In the genomic region with DNA sequence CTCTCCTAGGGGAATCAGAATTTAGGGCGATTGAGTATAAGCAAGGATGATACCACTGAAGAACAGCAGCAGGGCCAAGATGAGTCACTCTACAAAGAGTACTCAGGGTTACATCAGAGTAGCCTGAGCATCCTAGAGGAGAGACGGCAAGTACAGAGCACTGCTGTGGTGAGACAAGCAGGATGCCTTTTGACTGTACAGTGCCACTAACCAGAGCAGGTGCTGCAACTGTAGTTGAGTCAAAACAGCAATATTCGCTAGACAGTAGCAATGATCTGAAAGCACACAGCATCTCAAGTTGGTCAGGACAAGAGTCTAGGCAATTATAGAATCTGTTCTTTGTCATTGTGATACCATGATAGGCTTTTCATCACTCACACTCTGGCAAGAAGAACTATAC, we compare ENCODE assay signal across 13 mouse cellular contexts.
"Had no signal": no experiment of that assay in that cellular context is flagged by ENCODE, and none has a peak within 500 bp of the region (broad histone marks: within the 10 kb centered on the region; RNA-seq: fewer than 3 reads in every experiment).

No protein-coding gene starts in this region.

- DNase-seq: gastrocnemius, postnatal 14 days; gastrocnemius, postnatal 36 days; heart, postnatal 14 days; kidney, adult 11 months; kidney, adult 2 months; kidney, adult 9 months; kidney, postnatal 14 days; kidney, postnatal 36 days; layer of hippocampus, postnatal 36 days; left cerebral cortex, postnatal 4 days had no signal

- ATAC-seq: hindbrain, postnatal 0 days; intestine, embryonic 16.5 days; liver, embryonic 12.5 days had no signal
